Comparison of ENCODE assay signal across 22 mouse cellular contexts in genomic region chr19:57605941-57606340, GRCm38 (mm10). TPM values are rescaled to one million over a fixed set of nuclear protein-coding genes. Genes with fewer than 3 reads are reported as not detected.
DNase-seq lines count a peak whose midpoint lies in the region; ATAC-seq and TF ChIP-seq lines count a peak whose summit lies in the region.
"Had no signal": no experiment of that assay in that cellular context is flagged by ENCODE, and none has a peak within 500 bp of the region (broad histone marks: within the 10 kb centered on the region; RNA-seq: fewer than 3 reads in every experiment).

No protein-coding gene starts in this region.

- no peaks in the 10 kb centered on the region for H3K79me2 ChIP-seq in myocyte (ENCODE audit: control insufficient read depth, insufficient read depth)

- peaks cover 6% of the 10 kb centered on the region for H3K4me1 ChIP-seq in intestine, embryonic 16.5 days (ENCODE audit: control insufficient read depth, insufficient read depth, low read length)
- peaks cover 4% of the 10 kb centered on the region; the same call in 1 of the 2 replicates for H3K4me1 ChIP-seq in intestine, embryonic 15.5 days (replicated peaks)
- H3K4me1 ChIP-seq in stomach, embryonic 14.5 days (ENCODE audit: control insufficient read depth, insufficient read depth, low read length) = peaks cover 12% of the 10 kb centered on the region
- no peaks in the 10 kb centered on the region for H3K4me1 ChIP-seq in stomach, postnatal 0 days (replicated peaks; ENCODE audit: control insufficient read depth, insufficient read depth)
- no peaks in the 10 kb centered on the region; the same call in none of the 2 replicates for H3K4me1 ChIP-seq in liver, embryonic 11.5 days (replicated peaks; ENCODE audit: control insufficient read depth, insufficient read depth, low read length)
- no peaks in the 10 kb centered on the region for H3K4me1 ChIP-seq in midbrain, postnatal 0 days (ENCODE audit: insufficient read depth, low read length)

- no peaks in the 10 kb centered on the region for H3K27me3 ChIP-seq in intestine, embryonic 16.5 days (replicated peaks; ENCODE audit: control insufficient read depth, insufficient read depth, low read length)
- H3K27me3 ChIP-seq in intestine, embryonic 15.5 days (replicated peaks) = no peaks in the 10 kb centered on the region
- H3K27me3 ChIP-seq in stomach, embryonic 14.5 days (ENCODE audit: control insufficient read depth, insufficient read depth, low read length) = no peaks in the 10 kb centered on the region
- H3K27me3 ChIP-seq in stomach, postnatal 0 days (ENCODE audit: control insufficient read depth, insufficient read depth, low read length) = no peaks in the 10 kb centered on the region
- H3K27me3 ChIP-seq in myocyte (ENCODE audit: control insufficient read depth, insufficient read depth, insufficient read length) = no peaks in the 10 kb centered on the region
- H3K27me3 ChIP-seq in liver, embryonic 11.5 days (replicated peaks; ENCODE audit: control insufficient read depth, insufficient read depth, low read length) = no peaks in the 10 kb centered on the region
- H3K27me3 ChIP-seq in midbrain, postnatal 0 days (ENCODE audit: insufficient read depth, low read length) = no peaks in the 10 kb centered on the region
- H3K27me3 ChIP-seq: forebrain, embryonic 13.5 days; heart, embryonic 15.5 days; hindbrain, embryonic 13.5 days; Patski had no signal

- no peak for DNase-seq in stomach, postnatal 0 days (ENCODE audit: low spot score)
- DNase-seq in adipocyte (ENCODE audit: low spot score) = peak; percentile 71
- DNase-seq in liver, embryonic 11.5 days (ENCODE audit: low spot score) = no peak
- DNase-seq in midbrain, postnatal 0 days (ENCODE audit: low spot score) = no peak
- DNase-seq: adrenal gland, adult 2 months; adrenal gland, postnatal 25 days; cerebellum, adult 18-20 months; cerebellum, adult 9-11 months; cerebellum, postnatal 36 days; gastrocnemius, postnatal 36 days; heart, adult 2 months; heart, postnatal 14 days had no signal

- H3K9me3 ChIP-seq in intestine, embryonic 16.5 days (ENCODE audit: control insufficient read depth, low read length) = no peaks in the 10 kb centered on the region; the same call in 1 of the 2 replicates
- H3K9me3 ChIP-seq in intestine, embryonic 15.5 days = no peaks in the 10 kb centered on the region
- no peaks in the 10 kb centered on the region for H3K9me3 ChIP-seq in stomach, embryonic 14.5 days (ENCODE audit: control insufficient read depth, low read depth, low read length)
- H3K9me3 ChIP-seq in stomach, postnatal 0 days (ENCODE audit: control insufficient read depth, low read length) = no peaks in the 10 kb centered on the region
- no peaks in the 10 kb centered on the region for H3K9me3 ChIP-seq in liver, embryonic 11.5 days (ENCODE audit: control insufficient read depth, low read length)
- no peaks in the 10 kb centered on the region for H3K9me3 ChIP-seq in midbrain, postnatal 0 days (ENCODE audit: low read length)
- H3K9me3 ChIP-seq: forebrain, embryonic 13.5 days; heart, embryonic 15.5 days had no signal

- WGBS in intestine, embryonic 16.5 days = 56% methylated on average over 3 of the region's 3 CpGs
- 53% methylated on average over 3 of the region's 3 CpGs for WGBS in intestine, embryonic 15.5 days
- WGBS in stomach, embryonic 14.5 days = 49% methylated on average over 3 of the region's 3 CpGs
- 37% methylated on average over 3 of the region's 3 CpGs for WGBS in stomach, postnatal 0 days
- WGBS in liver, embryonic 11.5 days = 78% methylated on average over 3 of the region's 3 CpGs
- 94% methylated on average over 3 of the region's 3 CpGs for WGBS in midbrain, postnatal 0 days

- 0 out of 2 replicates have a peak overlapping the region, but pooled peaks have one; percentile 48 for H3K27ac ChIP-seq in intestine, embryonic 16.5 days (ENCODE audit: low read length)
- H3K27ac ChIP-seq in intestine, embryonic 15.5 days = no peak overlapping the region
- peak overlapping the region; percentile 63; the same call in 1 of the 2 replicates for H3K27ac ChIP-seq in stomach, embryonic 14.5 days (ENCODE audit: low read length)
- no peak overlapping the region for H3K27ac ChIP-seq in stomach, postnatal 0 days (replicated peaks)
- no peak overlapping the region for H3K27ac ChIP-seq in liver, embryonic 11.5 days (ENCODE audit: low read depth, low read length)
- no peak overlapping the region for H3K27ac ChIP-seq in midbrain, postnatal 0 days (ENCODE audit: low read depth, low read length)
- H3K27ac ChIP-seq: forebrain, embryonic 13.5 days; heart, adult 2 months; heart, embryonic 15.5 days; hindbrain, embryonic 13.5 days had no signal

- no peaks in the 10 kb centered on the region for H3K36me3 ChIP-seq in intestine, embryonic 16.5 days (ENCODE audit: control insufficient read depth, insufficient read depth, low read length)
- no peaks in the 10 kb centered on the region for H3K36me3 ChIP-seq in intestine, embryonic 15.5 days
- no peaks in the 10 kb centered on the region for H3K36me3 ChIP-seq in stomach, embryonic 14.5 days (ENCODE audit: control insufficient read depth, insufficient read depth, low read length)
- no peaks in the 10 kb centered on the region for H3K36me3 ChIP-seq in stomach, postnatal 0 days (ENCODE audit: control insufficient read depth, insufficient read depth, low read length)
- no peaks in the 10 kb centered on the region for H3K36me3 ChIP-seq in myocyte (ENCODE audit: control insufficient read depth, insufficient read depth)
- H3K36me3 ChIP-seq in liver, embryonic 11.5 days (ENCODE audit: control insufficient read depth, insufficient read depth, low read length) = no peaks in the 10 kb centered on the region
- H3K36me3 ChIP-seq in midbrain, postnatal 0 days (ENCODE audit: insufficient read depth, low read length) = no peaks in the 10 kb centered on the region
- H3K36me3 ChIP-seq: heart, embryonic 15.5 days; hindbrain, embryonic 13.5 days had no signal

- TF ChIP-seq POLR2A in myocyte (IDR thresholded peaks at IDR 0.05; ENCODE audit: insufficient read length, low read depth) = no peak

- H3K4me3 ChIP-seq in intestine, embryonic 16.5 days (ENCODE audit: low read length) = no peak overlapping the region
- H3K4me3 ChIP-seq in intestine, embryonic 15.5 days (replicated peaks) = no peak overlapping the region
- no peak overlapping the region for H3K4me3 ChIP-seq in stomach, embryonic 14.5 days (ENCODE audit: low read depth, low read length)
- no peak overlapping the region for H3K4me3 ChIP-seq in stomach, postnatal 0 days (ENCODE audit: low read depth, low read length)
- no peak overlapping the region for H3K4me3 ChIP-seq in myocyte
- no peak overlapping the region for H3K4me3 ChIP-seq in liver, embryonic 11.5 days (ENCODE audit: low read depth, low read length)
- H3K4me3 ChIP-seq in midbrain, postnatal 0 days (ENCODE audit: low read depth, low read length) = no peak overlapping the region
- H3K4me3 ChIP-seq: forebrain, embryonic 13.5 days; heart, adult 2 months; heart, embryonic 15.5 days; hindbrain, embryonic 13.5 days had no signal

- TF ChIP-seq EP300 in stomach, postnatal 0 days (optimal IDR thresholded peaks at IDR 0.05) = no peak

- no peak overlapping the region for H3K4me2 ChIP-seq in intestine, embryonic 16.5 days (ENCODE audit: low read depth, low read length)
- no peak overlapping the region for H3K4me2 ChIP-seq in intestine, embryonic 15.5 days (replicated peaks)
- H3K4me2 ChIP-seq in stomach, embryonic 14.5 days (replicated peaks; ENCODE audit: low read depth, low read length) = no peak overlapping the region
- no peak overlapping the region for H3K4me2 ChIP-seq in stomach, postnatal 0 days (replicated peaks; ENCODE audit: low read depth)
- peak overlapping the region; percentile 45 for H3K4me2 ChIP-seq in myocyte (ENCODE audit: low read depth)
- no peak overlapping the region for H3K4me2 ChIP-seq in liver, embryonic 11.5 days
- no peak overlapping the region for H3K4me2 ChIP-seq in midbrain, postnatal 0 days (ENCODE audit: low read depth, low read length, poor library complexity, severe bottlenecking)
- H3K4me2 ChIP-seq: forebrain, embryonic 13.5 days; heart, embryonic 11.5 days; heart, embryonic 15.5 days; hindbrain, embryonic 13.5 days had no signal

- no peak overlapping the region for H3ac ChIP-seq in myocyte (ENCODE audit: control insufficient read depth, insufficient read length)

- no peak for ATAC-seq in intestine, embryonic 16.5 days
- no peak for ATAC-seq in intestine, embryonic 15.5 days
- ATAC-seq in stomach, embryonic 14.5 days (ENCODE audit: insufficient number of reproducible peaks, insufficient read depth, low FRiP score, low read depth) = no peak
- no peak for ATAC-seq in stomach, postnatal 0 days (ENCODE audit: low FRiP score, low TSS enrichment)
- no peak for ATAC-seq in liver, embryonic 11.5 days (replicated peaks; ENCODE audit: low FRiP score)
- ATAC-seq in midbrain, postnatal 0 days (ENCODE audit: low FRiP score) = no peak
- ATAC-seq: activated CD4-positive, CD25-positive, alpha-beta regulatory T cell, adult 4 months; forebrain, embryonic 13.5 days; Patski had no signal

- H3K9ac ChIP-seq in intestine, embryonic 16.5 days (ENCODE audit: low read depth, low read length) = no peak overlapping the region
- no peak overlapping the region for H3K9ac ChIP-seq in intestine, embryonic 15.5 days
- H3K9ac ChIP-seq in stomach, embryonic 14.5 days (replicated peaks; ENCODE audit: low read depth, low read length) = no peak overlapping the region
- no peak overlapping the region for H3K9ac ChIP-seq in stomach, postnatal 0 days (ENCODE audit: low read length)
- no peak overlapping the region for H3K9ac ChIP-seq in liver, embryonic 11.5 days (ENCODE audit: low read depth, low read length)
- no peak overlapping the region for H3K9ac ChIP-seq in midbrain, postnatal 0 days (replicated peaks; ENCODE audit: low read length, poor library complexity, severe bottlenecking)
- H3K9ac ChIP-seq: forebrain, embryonic 13.5 days; heart, embryonic 15.5 days; hindbrain, embryonic 13.5 days had no signal

- TF ChIP-seq CTCF in stomach, postnatal 0 days (IDR thresholded peaks at IDR 0.05; ENCODE audit: low read depth) = no peak
- TF ChIP-seq CTCF in midbrain, postnatal 0 days (IDR thresholded peaks at IDR 0.05) = no peak

TF ChIP-seq in myocyte, 11 proteins besides CTCF, POLR2A, EP300 and RAD21 (continues in another document):
- TF ChIP-seq TCF3 (IDR thresholded peaks at IDR 0.05; ENCODE audit: insufficient read length, low read depth) (no peak), SRF (IDR thresholded peaks at IDR 0.05; ENCODE audit: control insufficient read depth, insufficient read length, low read depth) (no peak), POLR2AphosphoS2 (IDR thresholded peaks at IDR 0.05; ENCODE audit: insufficient read length, low read depth) (no peak)

RNA-seq across cellular contexts. Expression of gene Atrnl1, which starts 4.9 kb away (rescaled TPM):
- 2.8 and 3.3 TPM in 2 replicates for polyA plus RNA-seq in intestine, embryonic 16.5 days (2015; fragmentation: Nextera tagmentation; extraction: Ambion mirVana)
- 4.1 and 4.6 TPM in 2 replicates for polyA plus RNA-seq in intestine, embryonic 15.5 days (2015; fragmentation: Nextera tagmentation; extraction: Ambion mirVana)
- 8.2 and 11.0 TPM in 2 replicates for polyA plus RNA-seq in stomach, embryonic 14.5 days (2014; fragmentation: Nextera tagmentation; extraction: Ambion mirVana)
- polyA plus RNA-seq in stomach, postnatal 0 days (2015; fragmentation: Nextera tagmentation; extraction: Ambion mirVana) = 3.9 and 4.2 TPM in 2 replicates
- polyA plus RNA-seq in myocyte (2012; fragmentation: generic; extraction: Trizol) = 5.4 TPM
- 2.5 and 2.9 TPM in 2 replicates for polyA plus RNA-seq in liver, embryonic 11.5 days (2014; fragmentation: Nextera tagmentation; extraction: Ambion mirVana)
- 60.5 and 80.5 TPM in 2 replicates for total RNA-seq in midbrain, postnatal 0 days (2014; rRNA removed)
- polyA plus RNA-seq in midbrain, postnatal 0 days (2015; fragmentation: Nextera tagmentation; extraction: Ambion mirVana) = 4.9 and 5.4 TPM in 2 replicates

Comparison
In these comparisons a context has a peak if more than half of its experiments do, and no peak if none do; other contexts are left out.
1. H3K27ac ChIP-seq: peak in intestine, embryonic 16.5 days (single experiment) and stomach, embryonic 14.5 days (single experiment); none in intestine, embryonic 15.5 days (single experiment), stomach, postnatal 0 days (single experiment), liver, embryonic 11.5 days (single experiment) and midbrain, postnatal 0 days (single experiment).